Mouse (Mus musculus) brown adipose tissue, adult 24 weeks (tissue): ENCODE results near the gene Vwa7. TPM values are rescaled to one million over a fixed set of nuclear protein-coding genes. Genes with fewer than 3 reads are reported as not detected.

Experiments used
- H3K27ac ChIP-seq: fragments of 200-500 bp; replicated peaks from 2 replicates; pipeline ENCODE4 v1.5.1; 2012; ENCODE audit warnings: low read depth, mild to moderate bottlenecking, low read length
- H3K4me1 ChIP-seq: fragments of 200-500 bp; 2 replicates; pipeline ENCODE4 v1.6.1; 2012; ENCODE audit warnings: low read length, mixed read lengths; ENCODE audit not compliant: control insufficient read depth, insufficient read depth, insufficient read length
- H3K4me3 ChIP-seq: fragments of 200-500 bp; 2 replicates; pipeline ENCODE4 v1.5.1; 2012; ENCODE audit warnings: low read depth, mild to moderate bottlenecking, low read length, moderate library complexity; ENCODE audit not compliant: insufficient read depth
- polyA plus RNA-seq: library from polyadenylated mRNA; stranded (reverse); fragments of >200 nt; gene quantifications from 2 replicates; pipeline ENCODE4 v1.2.4, GENCODE M21; 2012; ENCODE audit not compliant: missing spikeins, insufficient read depth, insufficient read length

The Vwa7 gene
- polyA plus RNA-seq, 1 experiment = not detected

DNA sequence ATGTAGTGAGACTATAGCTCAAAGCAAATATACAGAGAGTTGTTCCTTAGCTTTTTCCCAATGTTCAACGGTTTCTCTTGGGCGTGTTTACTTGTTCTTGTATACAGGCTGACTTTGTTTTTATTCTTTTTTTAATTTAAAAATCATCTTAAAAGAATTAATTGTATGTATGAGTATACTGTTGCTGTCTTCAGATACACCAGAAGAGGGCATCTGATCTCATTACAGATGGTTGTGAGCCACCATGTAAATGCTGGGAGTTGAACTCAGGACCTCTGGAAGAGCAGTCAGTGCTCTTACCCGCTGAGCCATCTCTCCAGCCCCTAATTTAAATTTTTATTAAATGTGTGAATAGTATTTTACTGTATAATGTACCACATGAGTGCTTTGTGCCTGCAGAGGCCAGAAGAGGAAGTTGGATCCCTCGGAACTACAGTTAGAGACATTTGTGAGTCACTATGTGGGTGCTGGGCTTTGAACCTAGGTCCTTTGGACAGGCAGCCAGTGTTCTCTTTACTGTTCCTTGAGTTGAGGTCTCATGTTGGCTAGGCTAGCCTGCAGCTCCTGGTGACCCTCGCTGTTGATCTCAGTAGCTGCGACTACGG is 8.9 kb upstream of the Vwa7 start:
- Histone ChIP-seq H3K4me3 (no peak overlapping the region), H3K4me1 (no peaks in the 10 kb centered on the region), H3K27ac (no peak overlapping the region)

- Histone ChIP-seq H3K4me3 (no peak overlapping the region), H3K4me1 (no peaks in the 10 kb centered on the region), H3K27ac (no peak overlapping the region)
Observed at GRCm38 (mm10) chr17:35009586-35009985, 6.8 kb upstream of the Vwa7 start.

GRCm38 (mm10) chr17:35011440-35011839 is 4.9 kb upstream of the Vwa7 start:
- Histone ChIP-seq H3K27ac (no peak overlapping the region), H3K4me1 (no peaks in the 10 kb centered on the region), H3K4me3 (no peak overlapping the region)

DNA sequence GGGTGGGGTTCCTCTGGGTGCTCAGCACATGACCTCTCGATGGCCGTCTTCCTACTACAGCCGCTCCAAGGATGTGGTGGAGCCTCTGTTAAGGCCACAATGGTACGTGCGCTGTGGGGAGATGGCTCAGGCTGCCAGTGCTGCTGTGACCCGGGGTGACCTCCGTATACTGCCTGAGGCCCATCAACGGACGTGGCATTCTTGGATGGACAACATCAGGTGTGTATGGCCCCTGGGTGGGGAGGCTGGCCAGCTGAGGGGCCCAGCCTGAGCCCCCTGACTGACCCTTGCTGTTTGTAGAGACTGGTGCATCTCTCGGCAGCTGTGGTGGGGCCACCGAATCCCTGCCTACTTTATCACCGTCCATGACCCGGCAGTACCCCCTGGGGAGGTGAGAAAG is 3.9 kb upstream of the Vwa7 start:
- H3K4me1 ChIP-seq = no peaks in the 10 kb centered on the region
- H3K27ac ChIP-seq = no peak overlapping the region
- H3K4me3 ChIP-seq = no peak overlapping the region

DNA sequence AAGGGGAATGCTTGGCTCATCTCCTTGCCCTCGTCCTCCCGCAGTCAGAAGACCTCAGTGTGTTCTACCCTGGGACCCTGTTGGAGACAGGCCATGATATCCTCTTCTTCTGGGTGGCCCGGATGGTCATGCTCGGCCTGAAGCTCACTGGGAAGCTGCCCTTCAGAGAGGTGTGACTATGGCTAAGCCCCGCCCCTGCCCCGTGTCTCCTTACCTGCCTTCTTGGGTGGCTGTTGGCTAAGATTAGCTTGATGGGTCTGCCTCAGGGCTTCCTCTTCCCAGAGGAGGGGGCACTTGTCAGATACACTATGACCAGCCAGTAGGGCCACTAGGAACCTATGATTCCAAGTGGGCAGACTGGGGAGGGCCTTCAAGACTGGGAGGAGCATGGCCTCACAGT is 3.2 kb upstream of the Vwa7 start:
- no peak overlapping the region for H3K27ac ChIP-seq
- no peak overlapping the region for H3K4me3 ChIP-seq
- no peaks in the 10 kb centered on the region for H3K4me1 ChIP-seq

GRCm38 (mm10) chr17:35015296-35015695 is 1.1 kb upstream of the Vwa7 start:
- no peak overlapping the region for H3K4me3 ChIP-seq
- H3K27ac ChIP-seq = no peak overlapping the region
- no peaks in the 10 kb centered on the region for H3K4me1 ChIP-seq

- no peak overlapping the region for H3K4me3 ChIP-seq
- H3K27ac ChIP-seq = no peak overlapping the region
- no peaks in the 10 kb centered on the region for H3K4me1 ChIP-seq
Observed at GRCm38 (mm10) chr17:35016791-35017705, 669 bp downstream of the Vwa7 start.

- no peak overlapping the region for H3K27ac ChIP-seq
- peaks cover 2% of the 10 kb centered on the region; the same call in 1 of the 2 replicates for H3K4me1 ChIP-seq
- no peak overlapping the region for H3K4me3 ChIP-seq
Observed at GRCm38 (mm10) chr17:35017706-35018030, 1.3 kb downstream of the Vwa7 start.

DNA sequence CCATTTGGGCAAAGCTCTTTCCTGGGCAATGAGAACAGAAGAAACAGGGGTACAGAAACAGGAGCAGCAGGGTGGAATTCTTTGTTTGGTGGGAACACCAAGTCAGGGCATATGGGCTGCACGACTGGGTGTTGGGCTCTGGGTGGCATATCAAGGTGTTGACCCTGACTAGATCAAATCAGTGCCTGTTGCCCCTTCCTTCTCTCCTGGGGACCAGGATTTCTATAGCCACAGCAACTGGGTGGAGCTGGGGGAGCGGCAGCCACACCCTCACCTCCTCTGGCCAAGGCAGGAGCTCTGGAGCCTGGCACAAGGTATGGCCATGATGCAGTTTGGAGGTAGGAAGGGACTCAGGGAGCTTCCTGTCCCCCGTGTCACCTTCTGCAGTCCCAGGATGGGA is 1.8 kb downstream of the Vwa7 start:
- no peak overlapping the region for H3K27ac ChIP-seq
- H3K4me1 ChIP-seq = peaks cover 3% of the 10 kb centered on the region; the same call in 1 of the 2 replicates
- no peak overlapping the region for H3K4me3 ChIP-seq

- H3K4me1 ChIP-seq = peaks cover 3% of the 10 kb centered on the region; the same call in 1 of the 2 replicates
- H3K4me3 ChIP-seq = no peak overlapping the region
- H3K27ac ChIP-seq = no peak overlapping the region
Observed at GRCm38 (mm10) chr17:35019894-35020293, 3.5 kb downstream of the Vwa7 start.

GRCm38 (mm10) chr17:35020551-35020950 is 4.2 kb downstream of the Vwa7 start:
- H3K4me1 ChIP-seq = peaks cover 3% of the 10 kb centered on the region; the same call in 1 of the 2 replicates
- H3K27ac ChIP-seq = no peak overlapping the region
- no peak overlapping the region for H3K4me3 ChIP-seq

GRCm38 (mm10) chr17:35021163-35021808 is 4.9 kb downstream of the Vwa7 start:
- peaks cover 3% of the 10 kb centered on the region; the same call in 1 of the 2 replicates for H3K4me1 ChIP-seq
- peak overlapping the region; percentile 94 for H3K27ac ChIP-seq
- peak overlapping the region; percentile 42 for H3K4me3 ChIP-seq

- peak overlapping the region; percentile 42; the same call in 1 of the 2 replicates for H3K4me3 ChIP-seq
- peak overlapping the region; percentile 94 for H3K27ac ChIP-seq
- peaks cover 3% of the 10 kb centered on the region; the same call in 1 of the 2 replicates for H3K4me1 ChIP-seq
Observed at GRCm38 (mm10) chr17:35021842-35022477, 5.6 kb downstream of the Vwa7 start.

- Histone ChIP-seq H3K4me1 (peaks cover 3% of the 10 kb centered on the region; the same call in 1 of the 2 replicates), H3K27ac (peak overlapping the region; percentile 94)
Observed at GRCm38 (mm10) chr17:35022541-35023060, 6.2 kb downstream of the Vwa7 start.

DNA sequence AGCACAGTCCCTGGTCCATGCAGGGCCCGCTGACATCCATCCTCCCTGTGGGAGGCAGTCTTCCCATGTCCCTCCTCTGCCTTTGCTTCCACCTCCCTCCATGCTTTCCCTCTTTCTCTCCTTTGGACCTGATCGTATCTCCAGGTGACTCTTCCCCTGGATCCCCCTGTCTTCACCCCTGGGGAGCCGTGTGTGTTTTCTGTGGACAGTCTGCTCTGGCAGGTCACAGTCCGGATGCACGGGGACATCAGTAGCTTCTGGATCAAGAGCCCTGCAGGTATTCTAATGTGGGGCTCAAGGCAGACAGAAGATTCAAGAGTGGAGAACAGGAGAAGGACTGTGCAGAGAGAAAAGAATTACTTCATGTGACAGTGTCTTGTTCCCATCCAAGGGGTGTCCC is 6.8 kb downstream of the Vwa7 start:
- H3K27ac ChIP-seq = no peak overlapping the region; the same call in 1 of the 2 replicates
- H3K4me1 ChIP-seq = peaks cover 3% of the 10 kb centered on the region; the same call in 1 of the 2 replicates
- no peak overlapping the region for H3K4me3 ChIP-seq

More at GRCm38 (mm10) chr17:35022541-35023060, 6.2 kb downstream of the Vwa7 start:
- no peak overlapping the region for H3K4me3 ChIP-seq
